Mouse (Mus musculus) kidney, embryonic 16.5 days (tissue): ENCODE data around the gene Tmed2. TPM values are rescaled to one million over a fixed set of nuclear protein-coding genes. Genes with fewer than 3 reads are reported as not detected.
A peak's percentile ranks its signal among the peaks of the same experiment; 100 is the strongest.
"Not testable (repeated sequence)": the region's sequence is repeated elsewhere in the genome, so short reads cannot be mapped to it uniquely, and the experiment has no call there.

Source experiments
- ATAC-seq: fragments of 200-750 bp; cut with Nextera tagmentation; 2 replicates; pipeline ENCODE4 v1.8.0; 2017; ENCODE audit warnings: moderate TSS enrichment; ENCODE audit not compliant: low FRiP score, low TSS enrichment
- H3K27ac ChIP-seq: fragments of 300-500 bp; sonication (generic); 2 replicates; pipeline ENCODE4 v1.5.1; 2014; ENCODE audit warnings: low read length
- H3K27me3 ChIP-seq: fragments of 300-500 bp; sonication (generic); 2 replicates; pipeline ENCODE4 v1.6.1; 2014; ENCODE audit warnings: low read length, control low read depth, mixed read lengths; ENCODE audit not compliant: insufficient read depth
- H3K36me3 ChIP-seq: fragments of 300-500 bp; sonication (generic); 2 replicates; pipeline ENCODE4 v1.6.1; 2014; ENCODE audit warnings: low read length, control low read depth, mixed read lengths; ENCODE audit not compliant: insufficient read depth
- H3K4me1 ChIP-seq: fragments of 300-500 bp; sonication (generic); 2 replicates; pipeline ENCODE4 v1.6.1; 2014; ENCODE audit warnings: low read length, control low read depth, mixed read lengths; ENCODE audit not compliant: insufficient read depth
- H3K4me2 ChIP-seq: fragments of 300-500 bp; sonication (generic); replicated peaks from 2 replicates; pipeline ENCODE4 v1.6.1; 2014; ENCODE audit warnings: low read depth, low read length
- H3K4me3 ChIP-seq: fragments of 300-500 bp; sonication (generic); 2 replicates; pipeline ENCODE4 v1.5.1; 2014; ENCODE audit warnings: mild to moderate bottlenecking, low read length
- H3K9ac ChIP-seq: fragments of 300-500 bp; sonication (generic); replicated peaks from 2 replicates; pipeline ENCODE4 v1.6.1; 2014; ENCODE audit warnings: low read length
- H3K9me3 ChIP-seq: fragments of 300-500 bp; sonication (generic); 2 replicates; pipeline ENCODE4 v1.6.1; 2016; ENCODE audit warnings: low read length, control low read depth
- WGBS: fragments of 180-500 bp; shearing (Covaris S2); extraction: QIAGEN DNeasy Blood & Tissue Kit; methylation state at CpG from one replicate; pipeline ENCODE4 v1.1.7; 2014; 5-methylcytosine and 5-hydroxymethylcytosine counted together
- polyA plus RNA-seq: library from polyadenylated mRNA; unstranded; fragments of >200 nt; fragmentation: Nextera tagmentation; extraction: Ambion mirVana; gene quantifications from 2 replicates; pipeline ENCODE4 v1.2.1, GENCODE M21; 2015

Tmed2 gene
- 537 and 602 TPM in 2 replicates for polyA plus RNA-seq

GRCm38 (mm10) chr5:124540383-124540786 is at the start of gene Tmed2:
Gene Tmed2 (plus strand): TSS chr5:124540695.
- Histone ChIP-seq H3K4me2 (peak within 1 kb of the TSS; percentile 74), H3K36me3 (peaks cover 20% of the 10 kb centered on the region), H3K9me3 (no peaks in the 10 kb centered on the region), H3K9ac (peak within 1 kb of the TSS; percentile 92), H3K4me1 (peaks cover 18% of the 10 kb centered on the region), H3K27me3 (no peaks in the 10 kb centered on the region), H3K4me3 (peak within 1 kb of the TSS; percentile 96), H3K27ac (peak within 1 kb of the TSS; percentile 86)
- ATAC-seq = peak; percentile 96
- WGBS = under 1% methylated on average over 35 of the region's 35 CpGs

DNA sequence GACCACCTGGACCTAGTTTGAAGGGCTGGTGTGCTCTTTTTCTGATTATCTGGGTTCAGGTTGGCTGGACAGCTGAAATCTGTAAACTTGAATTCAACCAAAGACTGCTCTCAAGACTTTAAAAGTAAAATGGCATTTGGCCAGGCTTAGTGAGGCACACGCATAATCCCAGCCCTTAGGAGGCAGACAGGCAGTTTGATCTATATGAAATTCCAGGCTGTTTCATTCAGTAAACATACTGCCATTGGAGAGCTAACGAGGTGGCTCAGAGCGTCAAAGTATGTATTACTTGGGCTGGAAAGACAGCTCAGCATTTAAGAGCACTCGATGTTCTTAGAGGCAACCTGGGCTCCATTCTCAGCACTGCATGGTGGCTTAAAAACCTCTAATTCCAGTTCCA is 48.8 kb upstream of the Tmed2 start:
- Histone ChIP-seq H3K36me3 (peaks cover 46% of the 10 kb centered on the region), H3K27ac (no peak overlapping the region), H3K4me1 (no peaks in the 10 kb centered on the region), H3K4me2 (no peak overlapping the region), H3K27me3 (no peaks in the 10 kb centered on the region), H3K9me3 (no peaks in the 10 kb centered on the region), H3K9ac (no peak overlapping the region), H3K4me3 (no peak overlapping the region)
- WGBS = 87% methylated on average over 4 of the region's 4 CpGs
- ATAC-seq = no peak

DNA sequence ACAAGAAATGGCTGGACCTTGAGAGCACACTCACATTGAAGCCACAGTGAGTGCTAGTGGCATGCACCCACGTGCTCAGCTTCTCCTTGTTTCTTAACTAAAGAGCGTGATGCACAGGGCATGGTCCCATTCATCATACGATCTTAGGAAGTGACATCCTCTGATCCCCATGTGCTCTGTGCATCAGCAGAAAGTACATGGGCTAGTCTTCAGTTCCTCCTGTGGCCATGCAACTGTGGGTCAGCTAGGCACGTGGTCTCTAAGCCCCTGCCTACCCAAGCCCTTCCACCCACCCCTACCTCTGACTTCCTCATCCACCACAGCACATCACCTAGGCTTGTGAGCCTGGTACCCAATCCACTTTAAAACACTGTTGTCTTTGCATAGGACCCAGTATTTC is 47.9 kb upstream of the Tmed2 start:
- Histone ChIP-seq H3K9me3 (no peaks in the 10 kb centered on the region), H3K4me3 (no peak overlapping the region), H3K36me3 (peaks cover 44% of the 10 kb centered on the region), H3K27me3 (no peaks in the 10 kb centered on the region), H3K4me2 (no peak overlapping the region), H3K4me1 (no peaks in the 10 kb centered on the region), H3K9ac (no peak overlapping the region), H3K27ac (no peak overlapping the region)
- WGBS = 82% methylated on average over 4 of the region's 4 CpGs
- no peak for ATAC-seq

GRCm38 (mm10) chr5:124493455-124493854 is 47.0 kb upstream of the Tmed2 start:
- Histone ChIP-seq H3K27me3 (no peaks in the 10 kb centered on the region), H3K4me1 (no peaks in the 10 kb centered on the region), H3K27ac (no peak overlapping the region), H3K9me3 (no peaks in the 10 kb centered on the region), H3K36me3 (peaks cover 44% of the 10 kb centered on the region), H3K4me2 (no peak overlapping the region), H3K9ac (no peak overlapping the region), H3K4me3 (no peak overlapping the region)
- 89% methylated on average over 11 of the region's 11 CpGs for WGBS
- no peak for ATAC-seq

- H3K36me3 ChIP-seq = peaks cover 40% of the 10 kb centered on the region
- H3K9ac ChIP-seq = no peak overlapping the region
- no peaks in the 10 kb centered on the region for H3K9me3 ChIP-seq
- H3K4me2 ChIP-seq = no peak overlapping the region
- ATAC-seq = no peak
- H3K4me1 ChIP-seq = peaks cover 7% of the 10 kb centered on the region; the same call in 1 of the 2 replicates
- H3K27me3 ChIP-seq = no peaks in the 10 kb centered on the region
- H3K4me3 ChIP-seq = no peak overlapping the region
- no peak overlapping the region for H3K27ac ChIP-seq
- 42% methylated on average over 7 of the region's 7 CpGs for WGBS
Observed at GRCm38 (mm10) chr5:124495547-124495946, 44.9 kb upstream of the Tmed2 start.

DNA sequence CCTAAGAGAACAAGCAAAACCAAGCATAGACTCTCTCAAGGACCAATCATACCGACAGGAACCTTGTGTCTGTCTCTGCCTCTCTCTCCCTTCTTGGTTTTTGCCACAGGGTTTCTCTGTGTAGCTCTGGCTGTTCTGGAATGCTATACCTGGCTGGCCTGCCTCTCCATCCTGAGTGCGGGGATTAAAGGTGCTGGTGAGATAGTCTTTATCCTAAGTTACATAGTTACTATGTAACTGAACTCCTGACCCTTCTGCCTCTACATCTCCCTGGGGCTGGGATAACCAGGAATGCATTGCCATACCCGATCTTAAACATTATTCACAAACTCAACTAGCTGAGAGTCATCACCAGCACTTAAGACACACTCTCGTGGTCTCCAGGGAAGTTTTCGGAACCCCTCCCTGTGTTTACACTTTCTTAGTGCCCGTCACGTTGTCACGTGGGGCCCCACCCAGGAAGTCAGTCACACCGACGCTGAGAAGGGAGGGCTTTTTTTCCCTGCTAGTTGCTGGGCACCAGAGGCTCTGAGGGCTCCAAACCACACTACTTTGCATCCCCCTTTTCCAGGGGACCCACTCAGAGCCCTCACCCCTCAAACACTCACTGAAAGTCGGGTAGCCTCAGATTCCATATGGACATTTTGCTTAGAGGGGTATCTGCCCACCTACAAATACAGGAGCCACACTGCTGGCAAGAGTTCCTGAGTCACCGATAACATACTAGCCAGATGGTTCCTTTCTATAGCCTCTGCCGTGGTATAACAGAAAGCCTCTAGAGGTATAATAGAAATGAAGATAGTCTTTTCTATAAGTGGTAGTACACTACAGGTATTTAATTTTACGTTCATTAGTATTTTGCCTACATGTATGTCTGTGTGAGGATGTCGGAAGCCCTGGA is 43.6 kb upstream of the Tmed2 start:
- peaks cover 7% of the 10 kb centered on the region; the same call in 1 of the 2 replicates for H3K4me1 ChIP-seq
- no peak overlapping the region for H3K4me2 ChIP-seq
- ATAC-seq = no peak
- peaks cover 47% of the 10 kb centered on the region for H3K36me3 ChIP-seq
- no peak overlapping the region for H3K4me3 ChIP-seq
- 69% methylated on average over 15 of the region's 15 CpGs for WGBS
- no peak overlapping the region for H3K9ac ChIP-seq
- no peaks in the 10 kb centered on the region for H3K9me3 ChIP-seq
- no peak overlapping the region; the same call in 1 of the 2 replicates for H3K27ac ChIP-seq
- no peaks in the 10 kb centered on the region for H3K27me3 ChIP-seq

GRCm38 (mm10) chr5:124498221-124498876 is 42.1 kb upstream of the Tmed2 start:
- Histone ChIP-seq H3K4me2 (no peak overlapping the region), H3K9me3 (no peaks in the 10 kb centered on the region), H3K9ac (no peak overlapping the region), H3K4me3 (no peak overlapping the region), H3K36me3 (peaks cover 45% of the 10 kb centered on the region), H3K27me3 (no peaks in the 10 kb centered on the region), H3K4me1 (peaks cover 7% of the 10 kb centered on the region; the same call in 1 of the 2 replicates), H3K27ac (peak overlapping the region; percentile 64)
- 77% methylated on average over 9 of the region's 9 CpGs for WGBS
- 0 out of 2 replicates have a peak, but pooled peaks have one; percentile 71 for ATAC-seq

- WGBS = 60% methylated on average over 5 of the region's 5 CpGs
- no peak overlapping the region for H3K4me3 ChIP-seq
- no peak overlapping the region for H3K4me2 ChIP-seq
- no peak for ATAC-seq
- H3K9me3 ChIP-seq = no peaks in the 10 kb centered on the region
- H3K9ac ChIP-seq = no peak overlapping the region
- H3K27me3 ChIP-seq = no peaks in the 10 kb centered on the region
- peak overlapping the region; percentile 64; the same call in 1 of the 2 replicates for H3K27ac ChIP-seq
- peaks cover 7% of the 10 kb centered on the region; the same call in 1 of the 2 replicates for H3K4me1 ChIP-seq
- H3K36me3 ChIP-seq = peaks cover 41% of the 10 kb centered on the region
Observed at GRCm38 (mm10) chr5:124499001-124499400, 41.5 kb upstream of the Tmed2 start.

DNA sequence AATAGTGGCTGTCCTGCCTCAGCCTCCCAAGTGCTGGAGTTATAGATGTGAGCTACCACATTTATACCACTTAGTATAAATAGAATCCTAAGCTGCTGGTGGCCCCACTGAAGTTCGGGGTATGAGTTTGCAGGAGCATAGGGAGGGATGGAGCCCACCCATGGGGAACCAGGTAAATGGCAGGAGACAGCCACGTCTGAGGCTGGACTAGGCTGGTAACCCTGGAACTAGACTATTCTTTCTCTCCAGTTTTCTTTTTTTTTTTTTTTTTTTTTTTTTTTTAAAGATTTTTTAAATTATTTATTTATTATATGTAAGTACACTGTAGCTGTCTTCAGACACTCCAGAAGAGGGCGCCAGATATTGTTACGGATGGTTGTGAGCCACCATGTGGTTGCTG is 40.5 kb upstream of the Tmed2 start:
- not testable (repeated sequence) for H3K4me3 ChIP-seq, H3K9me3 ChIP-seq, H3K9ac ChIP-seq, H3K27ac ChIP-seq, H3K27me3 ChIP-seq, ATAC-seq, H3K4me1 ChIP-seq, H3K4me2 ChIP-seq
- peaks cover 40% of the 10 kb centered on the region for H3K36me3 ChIP-seq
- 85% methylated on average over 2 of the region's 4 CpGs for WGBS
